Mouse (Mus musculus) kidney, adult 8-10 months (tissue): ENCODE results near the gene Ppp1r16b.

Source experiments
- DNase-seq, 2 experiments: peaks; one replicate each; pipeline ENCODE4 v3.0.0; 2022

The Ppp1r16b gene

GRCm38 (mm10) chr2:158692191-158692590 lies 27.0 kb downstream of the Ppp1r16b start:
- no peak for DNase-seq

GRCm38 (mm10) chr2:158695811-158696210 lies 30.6 kb downstream of the Ppp1r16b start:
- DNase-seq, result no peak

GRCm38 (mm10) chr2:158696451-158696850 lies 31.3 kb downstream of the Ppp1r16b start:
- DNase-seq, result no peak

GRCm38 (mm10) chr2:158699908-158700307 lies 34.7 kb downstream of the Ppp1r16b start:
- DNase-seq, result no peak

- DNase-seq, result no peak
These were observed 35.5 kb downstream of the Ppp1r16b start for GRCm38 (mm10) chr2:158700535-158701256.

- no peak for DNase-seq
These were observed 36.3 kb downstream of the Ppp1r16b start for GRCm38 (mm10) chr2:158701505-158701904.

- DNase-seq, result no peak
These were observed 37.0 kb downstream of the Ppp1r16b start for GRCm38 (mm10) chr2:158702176-158702575.

- DNase-seq, result no peak
These were observed 39.5 kb downstream of the Ppp1r16b start for GRCm38 (mm10) chr2:158704720-158705119.

- DNase-seq, result no peak
These were observed 40.3 kb downstream of the Ppp1r16b start for GRCm38 (mm10) chr2:158705529-158705928.

GRCm38 (mm10) chr2:158706704-158707408 lies 41.7 kb downstream of the Ppp1r16b start:
- DNase-seq, result no peak

- DNase-seq, result no peak
These were observed 42.9 kb downstream of the Ppp1r16b start for GRCm38 (mm10) chr2:158708121-158708520.

- no peak for DNase-seq
These were observed 46.9 kb downstream of the Ppp1r16b start for GRCm38 (mm10) chr2:158711929-158712751.

GRCm38 (mm10) chr2:158714826-158715225 lies 49.6 kb downstream of the Ppp1r16b start:
- no peak for DNase-seq

- no peak for DNase-seq
These were observed 50.9 kb downstream of the Ppp1r16b start for GRCm38 (mm10) chr2:158716066-158716465.

- DNase-seq, result peak; percentile 42 to 45
These were observed 52.6 kb downstream of the Ppp1r16b start for GRCm38 (mm10) chr2:158717551-158718418.

GRCm38 (mm10) chr2:158718816-158719549 lies 53.8 kb downstream of the Ppp1r16b start:
- DNase-seq, result peak; percentile 88

- peak; percentile 94 for DNase-seq
These were observed 55.6 kb downstream of the Ppp1r16b start for GRCm38 (mm10) chr2:158720715-158721370.

GRCm38 (mm10) chr2:158721481-158721880 lies 56.3 kb downstream of the Ppp1r16b start:
- peak in 1 of 2 experiments; percentile 30 for DNase-seq

GRCm38 (mm10) chr2:158722135-158722534 lies 56.9 kb downstream of the Ppp1r16b start:
- DNase-seq, result peak; percentile 69 to 70

GRCm38 (mm10) chr2:158722991-158723551 lies 57.9 kb downstream of the Ppp1r16b start:
- DNase-seq, result no peak

- no peak for DNase-seq
These were observed 58.6 kb downstream of the Ppp1r16b start for GRCm38 (mm10) chr2:158723806-158724205.
